Mouse (Mus musculus): ENCODE measurements around the gene 4921507P07Rik. TPM values are rescaled to one million over a fixed set of nuclear protein-coding genes. Genes with fewer than 3 reads are reported as not detected.
A peak's percentile ranks its signal among the peaks of the same experiment; 100 is the strongest.

The 4921507P07Rik gene
- total RNA-seq, 2 experiments from 2014 or later: 0.42 to 0.57 TPM

- intact Hi-C loops (cut with DNase I): loop anchor here (1.0 to 5.0 kb wide), 3 partner anchors 70 to 214 kb away; partner anchors contain the start of gene Osbpl3
- H3K27ac ChIP-seq: no peak overlapping the region
- TF ChIP-seq CTCF (IDR thresholded peaks at IDR 0.05): peak; percentile 92
- peak; percentile 72 to 75 for DNase-seq (ENCODE audit: extremely low spot score in 1 of 2, low spot score in 2 of 2)
- H3K4me3 ChIP-seq: no peak overlapping the region
These were observed 69.8 kb downstream of the 4921507P07Rik start for GRCm38 (mm10) chr6:50526597-50527024.

DNA sequence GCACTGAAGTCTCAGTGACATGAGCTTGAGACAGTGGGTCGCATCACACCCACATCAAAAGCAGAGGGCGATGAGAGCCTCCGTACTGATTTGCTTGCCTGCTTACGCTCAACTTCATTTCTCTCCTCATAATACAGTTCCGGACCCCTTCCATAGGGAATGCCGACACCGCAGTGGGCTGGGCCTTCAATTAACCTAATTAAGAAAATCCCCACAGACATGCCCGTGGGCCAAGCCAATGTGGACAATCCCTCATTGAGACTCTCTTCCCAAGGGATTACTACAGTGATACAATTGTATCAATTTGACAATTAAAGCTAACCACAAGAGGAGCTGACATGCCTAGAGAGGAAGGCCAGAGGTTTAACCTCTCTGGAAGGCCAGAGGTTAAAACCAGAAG, 70.6 kb downstream of the 4921507P07Rik start:
- H3K4me3 ChIP-seq: no peak overlapping the region
- no peak for DNase-seq (ENCODE audit: extremely low spot score in 1 of 2, low spot score in 2 of 2)
- intact Hi-C loops (cut with DNase I): loop anchor here (1.0 to 5.0 kb wide), 3 partner anchors 69 to 214 kb away; partner anchors contain the start of gene Osbpl3
- no peak overlapping the region for H3K27ac ChIP-seq
- no peak for TF ChIP-seq CTCF (IDR thresholded peaks at IDR 0.05)

GRCm38 (mm10) chr6:50524261-50524896, 72.1 kb downstream of the 4921507P07Rik start:
- no peak overlapping the region for H3K27ac ChIP-seq
- TF ChIP-seq CTCF (IDR thresholded peaks at IDR 0.05): no peak
- no peak overlapping the region for H3K4me3 ChIP-seq
- no peak for DNase-seq (ENCODE audit: extremely low spot score in 1 of 2, low spot score in 2 of 2)
- intact Hi-C loops (cut with DNase I): no loop called here

Small RNAs within 50 kb of the gene (microRNA-seq; reads per million reads assigned to microRNA genes)
- 0 reads per million in 2 experiments for gene Mir6371

Other genes starting within 250 kb of the 4921507P07Rik start
- gene Osbpl3, start 140.4 kb downstream of the 4921507P07Rik start, total RNA-seq (2021): 10 to 100 TPM; 45.5 to 56.0 TPM
- 10 to 100 TPM; 45.1 to 48.0 TPM for gene Cycs, start 30.1 kb downstream of the 4921507P07Rik start, total RNA-seq (2021)
- gene Npvf, start 57.8 kb upstream of the 4921507P07Rik start, total RNA-seq (2021): not detected

All from left cerebral cortex, adult 2 months (tissue).